Mouse (Mus musculus) forebrain, embryonic 14.5 days (tissue): ENCODE measurements around the gene Gm49318. TPM values are rescaled to one million over a fixed set of nuclear protein-coding genes. Genes with fewer than 3 reads are reported as not detected.

Experiments
- ATAC-seq: fragments of 200-750 bp; cut with Nextera tagmentation; 2 replicates; pipeline ENCODE4 v1.8.0; 2017; ENCODE audit warnings: mild to moderate bottlenecking, moderate library complexity
- DNase-seq: peaks from one replicate; pipeline ENCODE4 v3.0.0-alpha.2; 2015; ENCODE audit warnings: low spot score
- H3K27ac ChIP-seq: fragments of 300-500 bp; sonication (generic); 2 replicates; pipeline ENCODE4 v1.5.1; 2014; ENCODE audit warnings: low read depth, mild to moderate bottlenecking, control low read depth, low read length, moderate library complexity
- H3K27me3 ChIP-seq: fragments of 300-500 bp; sonication (generic); replicated peaks from 2 replicates; pipeline ENCODE4 v1.6.1; 2014; ENCODE audit warnings: low read length, control low read depth, mixed read lengths; ENCODE audit not compliant: control insufficient read depth, insufficient read depth
- H3K36me3 ChIP-seq: fragments of 300-500 bp; sonication (generic); 2 replicates; pipeline ENCODE4 v1.6.1; 2014; ENCODE audit warnings: low read length, control low read depth; ENCODE audit not compliant: control insufficient read depth, insufficient read depth
- H3K4me1 ChIP-seq: fragments of 300-500 bp; sonication (generic); 2 replicates; pipeline ENCODE4 v1.6.1; 2014; ENCODE audit warnings: antibody characterized with exemption, low read length, control low read depth; ENCODE audit not compliant: control insufficient read depth, insufficient read depth
- H3K4me2 ChIP-seq: fragments of 300-500 bp; sonication (generic); 2 replicates; pipeline ENCODE4 v1.6.1; 2014; ENCODE audit warnings: mild to moderate bottlenecking, control low read depth, low read length
- H3K4me3 ChIP-seq: fragments of 300-500 bp; sonication (generic); 2 replicates; pipeline ENCODE4 v1.5.1; 2014; ENCODE audit warnings: low read depth, low read length, control low read depth
- H3K9ac ChIP-seq: fragments of 300-500 bp; sonication (generic); 2 replicates; pipeline ENCODE4 v1.6.1; 2014; ENCODE audit warnings: mild to moderate bottlenecking, low read length, control low read depth, moderate library complexity
- H3K9me3 ChIP-seq: fragments of 300-500 bp; sonication (generic); replicated peaks from 2 replicates; pipeline ENCODE4 v1.6.1; 2016; ENCODE audit warnings: low read length, control low read depth, mixed read lengths; ENCODE audit not compliant: control insufficient read depth
- WGBS: fragments of 180-500 bp; shearing (Covaris S2); extraction: QIAGEN DNeasy Blood & Tissue Kit; methylation state at CpG from one replicate; pipeline ENCODE4 v1.1.7; 2014; 5-methylcytosine and 5-hydroxymethylcytosine counted together
- polyA plus RNA-seq: library from polyadenylated mRNA; unstranded; fragments of >200 nt; fragmentation: Nextera tagmentation; extraction: Ambion mirVana; gene quantifications from 2 replicates; pipeline ENCODE4 v1.2.1, GENCODE M21; 2014

The Gm49318 gene
- polyA plus RNA-seq: not detected in 2 replicates

DNA sequence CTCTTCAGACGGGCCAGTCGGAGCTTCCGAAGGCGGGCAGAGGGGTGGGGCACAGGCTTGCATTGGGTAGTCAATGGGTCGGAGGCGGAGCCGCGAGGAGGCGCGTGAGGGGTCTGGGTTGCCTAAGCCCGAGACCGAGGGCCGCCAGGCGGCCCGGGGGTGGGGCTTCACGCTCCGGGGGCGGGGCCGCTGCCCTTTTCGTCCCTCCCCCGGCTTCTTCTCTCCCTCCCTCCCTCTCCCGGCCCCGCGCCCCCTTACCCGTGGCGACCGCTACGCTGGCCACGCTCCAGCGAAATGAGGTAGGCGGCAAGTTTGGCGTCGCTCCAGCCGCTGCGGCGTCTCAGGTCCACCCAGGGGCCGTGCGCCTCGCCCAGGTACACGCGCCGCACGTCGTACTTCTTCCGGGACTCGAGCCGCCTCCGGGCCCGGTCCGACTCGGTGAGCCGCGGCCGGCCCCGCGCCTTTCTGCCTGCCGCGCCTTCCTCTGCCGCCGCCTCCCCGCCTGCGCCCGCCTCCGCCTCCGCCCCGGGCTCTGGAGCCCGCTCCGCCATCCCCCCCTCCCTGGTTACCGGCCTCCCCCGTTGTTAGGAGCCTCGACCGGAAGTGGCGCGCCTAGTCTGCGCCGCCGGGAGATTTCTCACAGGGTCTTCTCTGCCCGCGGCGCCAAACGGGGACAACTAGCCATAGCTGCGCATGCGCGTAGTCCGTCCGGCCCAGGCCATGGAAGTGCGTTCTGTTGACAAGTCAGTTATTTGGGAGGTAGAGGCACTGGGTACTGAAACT lies at the start of gene Gm49318, which contains the start of gene Zfp653:
Gene Gm49318, minus strand, starts transcription at position 469 of the 783 bp plus-strand sequence.
Gene Zfp653, minus strand, starts transcription at position 586 of the 783 bp plus-strand sequence.
- peak within 1 kb of the TSS; percentile 97 for H3K27ac ChIP-seq
- peak within 1 kb of the TSS; percentile 87 for H3K4me3 ChIP-seq
- peaks cover 6% of the 10 kb centered on the region for H3K4me1 ChIP-seq
- H3K9ac ChIP-seq: peak within 1 kb of the TSS; percentile 93
- H3K27me3 ChIP-seq: no peaks in the 10 kb centered on the region
- DNase-seq (peak; percentile 98), ATAC-seq (peak; percentile 98)
- peak within 1 kb of the TSS; percentile 58 for H3K4me2 ChIP-seq
- peaks cover 50% of the 10 kb centered on the region for H3K36me3 ChIP-seq
- H3K9me3 ChIP-seq: no peaks in the 10 kb centered on the region
- under 1% methylated on average over 77 of the region's 87 CpGs for WGBS

DNA sequence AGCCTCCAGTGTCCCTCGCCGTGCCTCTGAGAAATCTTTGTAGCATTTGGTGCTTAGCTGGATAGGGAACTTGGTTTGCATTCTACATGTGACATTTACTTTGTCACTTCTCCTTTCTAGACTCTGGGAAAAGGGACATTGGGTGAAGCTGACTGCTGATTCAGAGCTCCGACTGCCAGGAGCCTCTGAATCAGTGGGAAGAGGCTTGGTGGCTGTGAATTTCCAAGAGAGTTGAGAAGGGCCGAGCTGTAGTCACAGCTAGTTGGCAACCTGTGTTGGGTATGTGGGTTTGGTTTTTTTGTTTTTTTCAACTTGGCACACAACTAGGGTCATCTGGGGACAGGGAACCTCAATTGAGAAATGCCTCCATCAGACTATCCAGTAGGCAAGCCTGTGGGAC lies 48.5 kb upstream of the Gm49318 start:
- ATAC-seq (no peak), DNase-seq (no peak)
- Histone ChIP-seq H3K27me3 (no peaks in the 10 kb centered on the region), H3K9ac (no peak overlapping the region), H3K4me1 (peaks cover 12% of the 10 kb centered on the region), H3K9me3 (no peaks in the 10 kb centered on the region), H3K4me3 (no peak overlapping the region), H3K27ac (no peak overlapping the region), H3K4me2 (no peak overlapping the region), H3K36me3 (no peaks in the 10 kb centered on the region)
- WGBS: 93% methylated on average over 4 of the region's 4 CpGs

DNA sequence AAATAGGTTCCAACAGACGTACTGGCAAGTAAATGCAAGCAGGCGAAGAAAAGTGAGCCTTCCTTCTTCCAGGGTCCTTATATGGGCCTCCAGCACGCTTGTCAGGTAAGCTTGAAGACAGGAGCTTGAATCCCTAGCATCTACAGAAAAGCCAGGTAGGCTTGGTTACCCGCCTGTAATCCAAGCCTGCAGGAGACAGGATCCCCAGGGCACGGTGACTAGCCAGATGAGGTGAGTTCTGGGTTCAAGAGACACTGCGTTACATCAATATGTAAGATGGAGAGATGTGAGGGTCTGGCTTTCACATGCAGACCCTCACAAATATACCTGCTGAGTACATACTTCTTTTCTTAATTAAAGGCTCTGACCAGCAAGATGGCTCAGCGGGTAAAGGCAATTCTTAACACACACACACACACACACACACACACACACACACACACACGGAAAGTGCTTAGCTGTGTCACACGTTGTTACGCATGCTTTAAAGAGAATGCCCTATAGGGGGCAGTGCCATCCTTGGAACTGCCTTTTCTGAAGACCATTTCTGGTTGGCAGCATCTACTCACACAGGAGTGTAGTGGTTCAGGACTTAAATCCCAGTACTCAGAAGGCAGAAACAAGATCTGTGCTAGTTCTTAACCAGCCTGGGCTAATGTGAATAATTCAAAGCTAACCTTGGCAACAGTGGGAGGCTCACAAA lies 46.8 kb upstream of the Gm49318 start:
- ATAC-seq: no peak
- H3K27me3 ChIP-seq: no peaks in the 10 kb centered on the region
- H3K4me3 ChIP-seq: peak overlapping the region; percentile 83
- peak; percentile 70 for DNase-seq
- peak overlapping the region; percentile 74 for H3K4me2 ChIP-seq
- H3K4me1 ChIP-seq: peaks cover 12% of the 10 kb centered on the region
- WGBS: 48% methylated on average over 10 of the region's 10 CpGs
- H3K9ac ChIP-seq: peak overlapping the region; percentile 87
- peaks cover 12% of the 10 kb centered on the region for H3K36me3 ChIP-seq
- H3K9me3 ChIP-seq: no peaks in the 10 kb centered on the region
- H3K27ac ChIP-seq: no peak overlapping the region

DNA sequence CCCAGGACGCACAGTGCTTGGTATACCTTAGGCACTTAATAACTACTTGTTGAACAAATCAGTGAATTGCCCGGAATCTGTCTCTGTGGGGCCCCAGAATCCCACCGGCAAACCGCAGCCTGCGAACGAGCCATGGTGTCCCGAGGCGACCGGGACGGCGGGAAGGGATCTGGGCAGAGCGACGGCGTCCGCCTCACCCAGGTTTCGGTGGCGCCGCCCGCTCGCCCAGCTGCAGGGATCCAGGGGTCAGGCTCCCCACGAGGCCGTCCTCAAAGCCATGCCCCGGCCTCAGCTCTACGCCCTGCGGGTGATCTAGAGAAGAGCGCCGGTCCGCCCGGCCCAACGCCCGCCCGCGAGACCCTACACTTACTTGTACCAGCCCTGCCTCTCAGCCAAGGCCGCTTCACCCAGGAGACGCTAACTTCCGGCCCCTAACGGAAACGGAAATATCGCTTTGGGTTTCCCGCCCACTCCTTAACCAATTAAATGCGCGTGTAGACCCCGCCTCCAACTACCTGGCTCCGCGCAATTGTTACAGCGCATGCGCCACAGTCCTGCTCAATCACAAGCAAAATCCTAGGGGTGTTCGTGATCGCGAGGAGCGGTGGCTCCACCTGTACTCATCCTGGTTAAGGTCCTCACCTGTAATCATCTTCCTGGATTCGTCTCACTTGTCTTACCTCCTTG lies 45.8 kb upstream of the Gm49318 start, which contains the start of gene Elof1:
Gene Elof1, minus strand, starts transcription at position 433 of the 687 bp plus-strand sequence.
- peaks cover 22% of the 10 kb centered on the region for H3K36me3 ChIP-seq
- peak within 1 kb of the TSS; percentile 83 for H3K4me3 ChIP-seq
- WGBS: 1% methylated on average over 46 of the region's 52 CpGs
- ATAC-seq (peak; percentile 96), DNase-seq (peak; percentile 99)
- H3K4me2 ChIP-seq: peak within 1 kb of the TSS; percentile 74
- 0 out of 2 replicates have a peak within 1 kb of the TSS, but pooled peaks have one; percentile 22 for H3K27ac ChIP-seq
- peaks cover 12% of the 10 kb centered on the region for H3K4me1 ChIP-seq
- no peaks in the 10 kb centered on the region for H3K27me3 ChIP-seq
- peak within 1 kb of the TSS; percentile 87 for H3K9ac ChIP-seq
- H3K9me3 ChIP-seq: no peaks in the 10 kb centered on the region

DNA sequence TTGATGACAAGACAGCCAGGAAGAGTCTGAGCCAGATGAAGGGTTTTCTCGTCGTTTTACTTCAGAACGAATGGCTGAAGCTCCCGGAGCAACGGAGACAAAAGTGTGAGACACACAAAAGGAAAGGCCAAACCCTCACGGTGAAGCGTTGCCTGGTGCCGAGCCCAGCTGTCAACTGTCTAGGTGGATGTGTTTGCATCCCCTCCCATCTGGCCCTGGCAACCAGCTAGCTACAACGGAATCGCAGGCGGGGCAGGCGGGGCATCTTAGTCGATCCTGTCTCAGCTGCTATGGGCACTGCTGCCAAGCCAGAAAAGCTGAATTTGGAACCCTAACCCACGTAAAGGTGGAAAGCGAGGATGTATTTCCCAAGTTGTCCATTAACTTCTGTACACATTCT lies 45.0 kb upstream of the Gm49318 start:
- Histone ChIP-seq H3K36me3 (peaks cover 30% of the 10 kb centered on the region), H3K4me2 (peak overlapping the region; percentile 74), H3K4me1 (peaks cover 12% of the 10 kb centered on the region), H3K9me3 (no peaks in the 10 kb centered on the region), H3K27ac (no peak overlapping the region), H3K4me3 (peak overlapping the region; percentile 83), H3K27me3 (no peaks in the 10 kb centered on the region), H3K9ac (peak overlapping the region; percentile 87)
- 26% methylated on average over 15 of the region's 15 CpGs for WGBS
- DNase-seq (peak; percentile 58), ATAC-seq (no peak)

DNA sequence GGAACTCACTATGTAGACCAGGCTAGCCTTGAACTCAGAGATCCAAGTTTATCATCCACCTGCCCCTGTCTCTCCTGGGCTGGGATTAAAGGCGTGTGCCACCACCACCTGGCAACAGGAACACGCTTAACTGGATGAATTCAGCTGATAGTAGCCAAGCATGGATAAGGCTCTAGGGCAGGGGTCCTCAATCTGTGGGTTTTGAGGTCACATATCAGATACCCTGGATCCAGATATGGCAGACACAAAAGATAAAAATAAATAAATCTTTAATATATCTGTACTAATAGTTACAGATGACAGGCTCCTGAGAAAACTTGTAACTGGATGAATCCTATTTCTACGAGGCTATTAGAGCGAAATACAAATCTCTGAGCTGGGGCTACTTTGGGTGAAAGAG lies 44.6 kb upstream of the Gm49318 start:
- Histone ChIP-seq H3K9me3 (no peaks in the 10 kb centered on the region), H3K27me3 (no peaks in the 10 kb centered on the region), H3K9ac (peak overlapping the region; percentile 87), H3K4me1 (peaks cover 12% of the 10 kb centered on the region), H3K27ac (no peak overlapping the region), H3K4me2 (peak overlapping the region; percentile 74), H3K36me3 (peaks cover 33% of the 10 kb centered on the region), H3K4me3 (peak overlapping the region; percentile 83)
- WGBS: 85% methylated on average over 4 of the region's 4 CpGs
- no peak for ATAC-seq
- no peak for DNase-seq

DNA sequence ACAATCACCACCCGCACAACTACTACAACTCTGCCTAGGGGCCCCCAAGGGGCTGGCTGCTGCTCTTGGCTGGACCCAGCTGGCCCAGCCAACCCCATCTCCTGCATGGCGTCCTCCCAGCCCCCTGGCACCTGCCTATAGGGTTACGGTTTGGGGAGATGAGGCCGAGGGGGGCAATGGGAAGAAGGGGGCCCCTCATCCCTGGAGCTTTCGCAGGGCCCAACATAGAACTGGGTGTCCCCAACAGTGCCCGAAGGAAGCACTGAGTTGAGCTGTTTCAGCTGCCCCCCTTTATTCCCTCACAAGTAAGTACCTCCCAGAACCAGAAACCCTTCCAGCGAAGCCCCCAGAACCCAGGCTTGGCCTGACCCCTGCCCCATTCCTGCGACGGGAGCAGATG lies 37.1 kb upstream of the Gm49318 start:
- DNase-seq: no peak
- WGBS: 91% methylated on average over 9 of the region's 9 CpGs

DNA sequence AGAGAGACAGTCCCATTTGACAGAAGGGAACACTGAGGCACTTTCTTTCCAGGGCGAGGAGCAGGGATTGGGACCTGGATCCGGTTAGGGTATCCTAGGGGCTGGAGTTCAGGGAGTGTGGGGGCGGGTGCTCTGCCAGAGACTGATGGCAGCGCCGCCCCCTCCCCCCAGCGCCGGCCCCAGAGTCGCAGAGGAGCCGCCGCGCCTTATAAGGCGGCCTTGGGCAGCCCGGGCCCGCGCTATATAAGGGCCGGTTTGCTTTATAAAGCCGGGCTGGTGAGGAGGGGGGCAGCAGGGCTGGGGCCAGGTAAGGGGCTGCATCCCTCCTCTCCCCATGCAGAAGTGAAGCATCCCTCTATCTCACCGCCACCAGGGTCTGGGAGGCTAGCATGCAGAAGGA lies 28.9 kb upstream of the Gm49318 start:
- no peak overlapping the region for H3K9ac ChIP-seq
- DNase-seq: no peak

More for the DNA sequence above, 37.1 kb upstream of the Gm49318 start:
- no peak overlapping the region for H3K4me2 ChIP-seq
- ATAC-seq: no peak
- no peaks in the 10 kb centered on the region for H3K9me3 ChIP-seq
- H3K9ac ChIP-seq: no peak overlapping the region
- H3K4me1 ChIP-seq: no peaks in the 10 kb centered on the region
- H3K4me3 ChIP-seq: no peak overlapping the region
- H3K27me3 ChIP-seq: no peaks in the 10 kb centered on the region
- H3K27ac ChIP-seq: no peak overlapping the region
- peaks cover 37% of the 10 kb centered on the region for H3K36me3 ChIP-seq

More for the DNA sequence above, 28.9 kb upstream of the Gm49318 start:
- Histone ChIP-seq H3K9me3 (no peaks in the 10 kb centered on the region), H3K36me3 (no peaks in the 10 kb centered on the region), H3K4me1 (peaks cover 5% of the 10 kb centered on the region; the same call in 1 of the 2 replicates), H3K27ac (no peak overlapping the region), H3K4me2 (no peak overlapping the region), H3K4me3 (no peak overlapping the region), H3K27me3 (peaks cover 16% of the 10 kb centered on the region)
- no peak for ATAC-seq
- WGBS: 3% methylated on average over 18 of the region's 18 CpGs
